Mouse (Mus musculus) bone marrow macrophage, adult 2 months (primary cell): ENCODE measurements at regions not wholly inside any gene's neighbourhood (a gene's known extent, or its start where the extent isn't known, plus 50 kb on each side); places are given as distances from the start of the nearest gene placed in this dataset.

ENCODE experiments used
- CTCF ChIP-seq: IDR thresholded peaks from 2 replicates; pipeline ENCODE4 v1.5.1; 2012; ENCODE audit warnings: low read depth, mild to moderate bottlenecking, low read length, moderate library complexity
- POLR2A ChIP-seq: IDR thresholded peaks from 2 replicates; pipeline ENCODE4 v1.6.1; 2012; ENCODE audit warnings: mild to moderate bottlenecking, low read depth, low read length, borderline replicate concordance

- no peak for TF ChIP-seq CTCF
- no peak for TF ChIP-seq POLR2A
These were observed 257.8 kb upstream of the Rbfox1 start for GRCm38 (mm10) chr16:5627117-5627909.
